Mouse (Mus musculus) stomach, postnatal 0 days (tissue): Measurements from ENCODE around the gene Rplp1.

ENCODE experiments used
- CTCF ChIP-seq: IDR thresholded peaks from 2 replicates; pipeline ENCODE4 v1.5.1; 2016; ENCODE audit warnings: antibody characterized with exemption, low read depth, mild to moderate bottlenecking, moderate library complexity
- EP300 ChIP-seq: optimal IDR thresholded peaks from 2 replicates; pipeline ENCODE3; 2016; ENCODE audit warnings: antibody characterized with exemption

- TF ChIP-seq CTCF (no peak), EP300 (no peak)
Observed at GRCm38 (mm10) chr9:61867659-61868058, 46.7 kb downstream of the Rplp1 start.
